Mouse (Mus musculus) brain, embryonic 14.5 days (tissue): ENCODE data around the gene Gm42791.

Source experiments
- CTCF ChIP-seq: fragments of 200-500 bp; IDR thresholded peaks from 2 replicates; pipeline ENCODE4 v1.5.1; 2012; ENCODE audit warnings: inconsistent platforms, mild to moderate bottlenecking, moderate library complexity, borderline replicate concordance; ENCODE audit not compliant: insufficient read depth, insufficient read length; ENCODE audit errors: extremely low read depth
- POLR2A ChIP-seq: fragments of 200-500 bp; IDR thresholded peaks from 2 replicates; pipeline ENCODE4 v1.6.1; 2012; ENCODE audit warnings: mild to moderate bottlenecking, inconsistent platforms, borderline replicate concordance; ENCODE audit not compliant: poor library complexity, insufficient read depth, insufficient read length, severe bottlenecking; ENCODE audit errors: extremely low read depth

DNA sequence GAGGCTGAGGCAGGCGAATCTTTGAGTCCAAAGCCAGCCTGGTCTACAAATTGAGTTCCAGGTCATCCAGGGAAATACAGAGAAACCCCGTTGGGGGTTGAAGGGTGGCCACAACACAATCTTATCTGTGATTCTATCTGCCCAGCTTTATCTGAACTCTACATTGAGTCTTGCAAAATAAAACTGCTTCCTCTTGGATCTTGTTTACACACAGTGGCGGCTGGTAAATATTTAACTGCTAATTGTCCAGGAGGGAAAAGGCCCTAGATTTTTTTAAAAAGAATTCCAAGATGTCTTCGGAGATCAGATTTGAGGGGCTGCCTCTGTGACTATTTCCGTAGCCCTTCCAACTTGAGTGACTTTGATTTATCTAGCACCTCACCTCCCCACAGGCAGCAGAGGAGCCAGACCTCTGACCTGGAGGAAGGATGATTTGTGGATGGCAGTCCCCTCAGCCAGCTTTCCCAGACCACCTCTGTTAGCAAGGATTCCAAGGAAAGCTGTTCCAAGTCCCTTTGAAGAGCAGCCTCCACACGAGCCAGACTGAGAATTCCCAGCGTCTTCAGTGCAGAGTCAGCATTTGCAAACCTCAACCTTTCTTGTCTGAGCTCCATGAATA, 25.9 kb downstream of the Gm42791 start:
- TF ChIP-seq CTCF (no peak), POLR2A (no peak)
